Mouse (Mus musculus) embryo, embryonic 10 days (tissue): ENCODE data around the gene Evc2.

ENCODE experiments used
- DNase-seq: peaks from one replicate; pipeline ENCODE4 v3.0.0-alpha.2; 2015; ENCODE audit warnings: low spot score

Evc2 gene

GRCm38 (mm10) chr5:37365751-37366150, 27.5 kb downstream of the Evc2 start:
- no peak for DNase-seq

GRCm38 (mm10) chr5:37368796-37369195, 30.5 kb downstream of the Evc2 start:
- DNase-seq = no peak

- DNase-seq = no peak
Observed at GRCm38 (mm10) chr5:37377376-37377775, 39.1 kb downstream of the Evc2 start.

- DNase-seq = no peak
Observed at GRCm38 (mm10) chr5:37380641-37381040, 42.3 kb downstream of the Evc2 start.

- no peak for DNase-seq
Observed at GRCm38 (mm10) chr5:37383570-37383969, 45.3 kb downstream of the Evc2 start.

GRCm38 (mm10) chr5:37388646-37389045, 50.3 kb downstream of the Evc2 start:
- DNase-seq = no peak

- peak; percentile 18 for DNase-seq
Observed at GRCm38 (mm10) chr5:37389808-37390495, 51.7 kb downstream of the Evc2 start.

GRCm38 (mm10) chr5:37390923-37391322, 52.6 kb downstream of the Evc2 start:
- DNase-seq = no peak

GRCm38 (mm10) chr5:37391901-37392300, 53.6 kb downstream of the Evc2 start:
- no peak for DNase-seq

- no peak for DNase-seq
Observed at GRCm38 (mm10) chr5:37395172-37396030, 57.1 kb downstream of the Evc2 start.

- no peak for DNase-seq
Observed at GRCm38 (mm10) chr5:37419028-37419427, 80.7 kb downstream of the Evc2 start.

- no peak for DNase-seq
Observed at GRCm38 (mm10) chr5:37427210-37427609, 88.9 kb downstream of the Evc2 start.

GRCm38 (mm10) chr5:37435417-37435816, 97.1 kb downstream of the Evc2 start:
- peak; percentile 6 for DNase-seq

GRCm38 (mm10) chr5:37442767-37443166, 104.5 kb downstream of the Evc2 start:
- no peak for DNase-seq

GRCm38 (mm10) chr5:37447546-37447945, 109.2 kb downstream of the Evc2 start:
- no peak for DNase-seq

GRCm38 (mm10) chr5:37456590-37456989, 118.3 kb downstream of the Evc2 start:
- no peak for DNase-seq

- DNase-seq = no peak
Observed at GRCm38 (mm10) chr5:37457191-37457590, 118.9 kb downstream of the Evc2 start.

- no peak for DNase-seq
Observed at GRCm38 (mm10) chr5:37457831-37458230, 119.5 kb downstream of the Evc2 start.

GRCm38 (mm10) chr5:37458236-37458635, 119.9 kb downstream of the Evc2 start:
- DNase-seq = no peak

- no peak for DNase-seq
Observed at GRCm38 (mm10) chr5:37465461-37465860, 127.2 kb downstream of the Evc2 start.

- no peak for DNase-seq
Observed at GRCm38 (mm10) chr5:37467646-37468045, 129.3 kb downstream of the Evc2 start.

- DNase-seq = no peak
Observed at GRCm38 (mm10) chr5:37469031-37469430, 130.7 kb downstream of the Evc2 start.

- DNase-seq = no peak
Observed at GRCm38 (mm10) chr5:37471584-37471983, 133.3 kb downstream of the Evc2 start.
